Mouse (Mus musculus) spleen, embryonic (tissue): ENCODE measurements around the gene Ppm1h.

Source experiments
- CTCF ChIA-PET: fragments of 350-600 bp; sonication (Branson Sonifier 250); formaldehyde crosslinking; loops from one replicate; lab custom pipeline; 2022; lab: Charles Lee

The Ppm1h gene

DNA sequence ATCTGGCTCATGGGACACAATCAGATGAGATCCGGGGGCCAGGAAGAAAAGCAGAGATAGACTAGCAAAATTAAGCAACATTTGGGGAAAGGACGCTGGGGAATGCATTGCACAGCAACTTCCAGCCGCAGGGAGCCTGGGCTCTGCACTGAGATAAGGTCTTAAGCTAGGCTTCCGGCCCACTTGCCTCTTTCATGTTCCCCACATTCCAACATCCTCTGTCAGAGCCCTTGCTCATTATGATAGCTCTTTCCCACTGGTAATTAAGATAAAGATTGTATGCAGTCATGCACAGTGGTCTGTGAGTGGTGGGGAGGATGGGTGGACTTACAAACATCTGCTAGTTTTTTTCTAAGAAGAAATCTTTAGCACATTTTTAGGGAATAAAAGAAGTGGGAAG lies 176.6 kb downstream of the Ppm1h start:
- CTCF ChIA-PET: no interaction called here

DNA sequence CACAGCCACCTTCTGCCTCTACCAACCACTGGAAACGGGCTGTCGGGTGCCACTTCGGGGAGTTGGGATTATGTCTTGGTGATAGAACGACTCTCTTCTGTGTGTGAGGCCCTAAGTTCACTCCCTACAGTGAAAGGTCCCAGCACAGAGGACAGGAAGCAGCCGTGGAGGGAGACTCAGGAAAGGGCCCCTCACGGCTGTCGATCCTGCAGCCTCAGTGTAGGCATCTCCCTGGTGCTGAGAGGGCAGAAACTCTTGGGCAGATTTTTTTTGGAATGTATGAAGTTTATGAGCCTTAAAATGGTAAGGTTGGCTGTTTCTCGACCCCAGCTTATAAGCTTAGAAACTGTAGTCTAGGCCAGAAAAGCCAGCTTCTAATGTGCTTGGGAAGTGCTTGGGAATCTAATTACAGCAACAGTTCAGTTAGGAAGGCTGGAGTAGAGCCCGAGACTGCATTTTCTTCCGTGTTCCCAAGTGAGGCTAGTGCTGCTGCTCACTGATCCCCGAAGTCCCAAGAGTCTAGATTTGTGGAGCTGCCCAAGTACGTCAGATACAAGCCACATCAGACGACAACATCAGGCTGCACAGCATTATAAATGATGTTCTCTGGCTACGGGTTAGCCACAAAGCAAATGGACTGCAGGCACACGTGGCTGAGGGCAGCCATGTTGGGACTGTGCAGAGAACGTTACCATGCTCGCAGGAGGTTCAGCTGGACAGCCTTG lies 177.6 kb downstream of the Ppm1h start:
- CTCF ChIA-PET: interaction anchor here (0.7 kb wide), 1 partner anchor 49 kb away, joined by 4 read pairs; no protein-coding TSS in a partner anchor

DNA sequence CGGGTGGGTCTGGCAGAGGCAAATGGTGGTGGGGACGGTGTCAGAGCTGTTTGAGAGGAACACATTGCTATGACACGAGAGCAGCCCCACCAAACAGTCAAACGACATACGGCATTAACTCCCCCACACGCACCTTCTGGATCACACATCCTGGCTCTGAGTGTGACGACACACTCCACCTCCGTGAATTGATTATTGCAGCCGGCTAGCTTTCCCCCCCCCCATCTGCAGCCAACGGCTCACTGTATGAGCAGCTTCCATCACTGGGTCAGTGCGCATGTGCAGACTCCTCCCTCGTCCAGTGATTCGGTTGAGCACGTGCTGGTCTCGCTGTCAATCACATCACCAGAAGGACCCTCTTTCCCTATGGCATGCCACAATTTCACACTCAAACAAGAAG lies 178.6 kb downstream of the Ppm1h start:
- CTCF ChIA-PET: interaction anchor here (0.7 kb wide), 1 partner anchor 50 kb away, joined by 4 read pairs; no protein-coding TSS in a partner anchor

DNA sequence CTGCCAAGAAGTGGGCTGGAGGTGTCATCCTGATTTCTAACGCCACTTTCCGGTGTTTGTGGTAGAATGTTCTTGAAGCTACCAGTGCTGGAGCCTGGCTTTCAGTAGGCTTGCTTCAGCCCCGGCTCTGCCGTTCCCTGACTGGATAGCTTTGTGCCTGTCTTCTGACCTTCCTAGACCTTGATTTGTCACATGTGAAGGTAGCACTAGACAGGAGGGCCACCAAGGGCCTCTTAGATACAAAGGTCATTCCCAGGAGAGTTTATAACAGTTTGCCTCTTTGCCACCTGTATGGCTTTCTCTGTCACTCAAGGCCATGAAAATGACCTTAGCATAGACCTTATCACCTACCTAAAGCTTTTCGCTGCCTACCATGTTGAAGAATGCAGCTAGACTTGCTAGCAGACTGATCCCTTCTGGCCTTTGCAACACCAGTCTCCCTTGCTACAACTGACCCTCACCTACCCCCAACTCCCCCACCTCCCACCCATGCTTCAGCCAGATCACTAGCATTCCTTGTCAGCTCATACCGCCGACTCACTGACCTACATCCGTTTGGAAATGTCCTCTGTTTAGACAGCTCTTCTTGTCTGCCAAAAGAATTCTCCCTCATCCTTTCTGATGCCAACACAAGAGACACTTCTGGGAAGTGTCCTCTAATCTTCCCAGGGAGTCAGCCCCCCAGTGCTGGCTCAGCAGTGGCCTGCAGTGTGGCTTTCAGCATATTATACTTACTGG lies 180.5 kb downstream of the Ppm1h start:
- CTCF ChIA-PET: no interaction called here

DNA sequence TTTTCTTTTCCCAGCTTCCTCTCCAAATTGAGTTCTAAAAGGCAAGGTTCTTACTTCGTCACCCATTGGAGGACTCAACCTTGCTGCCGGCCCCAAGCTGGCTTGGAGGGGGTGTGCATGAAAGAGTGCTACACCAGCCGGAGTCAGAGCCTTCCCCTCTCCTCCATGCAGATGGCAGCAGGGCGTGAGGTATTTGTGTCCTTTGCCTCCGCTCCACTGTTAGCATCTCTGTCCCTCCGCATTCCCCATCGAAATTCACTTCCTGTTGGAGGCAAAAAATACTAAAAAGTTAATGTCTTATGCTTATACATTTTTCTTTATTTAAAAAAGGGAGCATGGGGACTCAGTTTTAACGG lies 181.1 kb downstream of the Ppm1h start:
- CTCF ChIA-PET: no interaction called here

DNA sequence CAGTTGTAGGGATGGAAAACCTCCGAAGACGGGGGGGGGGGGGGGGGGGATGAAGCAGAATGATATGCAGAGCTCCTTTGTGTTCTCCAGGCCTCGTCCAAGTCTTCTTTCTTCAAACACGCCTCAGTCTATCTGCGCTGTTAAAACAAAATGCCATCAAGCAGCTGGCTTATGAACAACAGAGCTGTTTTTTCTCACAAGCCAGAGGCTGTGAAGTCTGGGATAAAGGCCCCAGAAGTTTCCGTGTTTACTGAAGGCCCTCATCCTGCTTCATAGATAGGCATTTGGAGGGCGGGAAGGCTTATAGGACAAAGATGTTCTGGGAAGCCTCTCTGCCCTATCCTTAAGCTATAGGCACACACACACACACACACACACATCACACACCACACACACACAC lies 181.5 kb downstream of the Ppm1h start:
- CTCF ChIA-PET: no interaction called here

DNA sequence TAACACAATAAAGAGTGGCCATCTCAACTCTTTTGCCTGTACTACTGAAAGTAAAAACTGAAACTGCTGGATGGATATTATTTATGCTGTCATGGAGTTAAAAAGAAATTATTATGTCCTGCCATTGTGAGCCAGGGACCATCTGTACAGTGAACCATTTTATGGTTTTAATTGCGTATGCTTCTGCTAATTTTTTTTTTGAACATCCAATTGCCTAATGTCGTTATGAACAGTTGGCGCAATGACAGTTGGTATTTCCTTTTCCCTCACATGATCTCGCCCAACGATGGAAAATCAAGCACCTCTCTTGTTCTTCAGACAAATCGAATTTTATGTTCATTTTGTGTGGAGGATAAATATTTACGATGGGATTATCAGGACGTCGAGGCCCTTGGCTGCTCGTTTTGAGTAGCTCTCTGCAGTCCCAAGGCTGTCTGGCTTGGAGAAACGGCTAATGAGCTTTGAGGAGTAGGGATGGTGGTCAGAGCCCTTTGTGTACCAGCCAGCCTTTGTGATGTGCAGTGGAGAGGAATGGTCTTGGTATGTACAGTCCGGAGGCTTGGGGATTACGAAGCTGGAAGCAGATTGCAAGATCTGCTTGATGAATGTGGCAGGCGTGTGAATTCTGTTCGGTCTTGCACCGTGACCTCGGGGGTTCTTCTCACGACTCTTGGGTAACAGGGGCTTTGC lies 183.3 kb downstream of the Ppm1h start:
- CTCF ChIA-PET: no interaction called here

DNA sequence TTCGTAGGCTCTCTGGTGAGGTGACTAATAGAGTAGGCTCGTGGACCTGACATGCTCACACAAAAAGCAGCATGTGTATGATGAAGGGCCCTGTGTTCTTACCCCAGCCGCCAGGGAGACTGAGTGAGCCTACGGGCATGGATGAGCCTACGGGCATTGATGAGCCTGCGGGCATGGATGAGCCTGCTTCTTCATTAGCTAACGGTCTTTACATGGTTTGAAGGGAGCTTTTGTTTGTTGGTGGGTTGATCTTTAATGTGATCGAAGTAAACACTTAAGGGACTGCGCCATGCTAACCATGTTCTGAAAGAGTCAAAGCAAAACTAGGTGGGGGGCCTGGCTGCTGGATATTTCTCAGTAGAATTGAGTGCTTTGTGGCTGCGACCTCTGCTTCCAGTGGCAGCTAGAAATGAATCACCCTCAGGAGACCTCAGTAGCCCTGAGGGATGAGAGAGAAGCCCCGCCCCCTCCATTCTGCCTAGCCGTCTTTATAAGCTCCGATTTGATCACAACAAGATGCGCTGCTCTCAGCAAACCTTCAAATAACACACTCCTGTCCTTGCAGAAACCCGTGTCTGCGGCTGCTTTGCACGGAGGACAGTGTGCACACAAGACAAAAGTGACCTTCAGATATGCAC lies 183.9 kb downstream of the Ppm1h start:
- CTCF ChIA-PET: no interaction called here

DNA sequence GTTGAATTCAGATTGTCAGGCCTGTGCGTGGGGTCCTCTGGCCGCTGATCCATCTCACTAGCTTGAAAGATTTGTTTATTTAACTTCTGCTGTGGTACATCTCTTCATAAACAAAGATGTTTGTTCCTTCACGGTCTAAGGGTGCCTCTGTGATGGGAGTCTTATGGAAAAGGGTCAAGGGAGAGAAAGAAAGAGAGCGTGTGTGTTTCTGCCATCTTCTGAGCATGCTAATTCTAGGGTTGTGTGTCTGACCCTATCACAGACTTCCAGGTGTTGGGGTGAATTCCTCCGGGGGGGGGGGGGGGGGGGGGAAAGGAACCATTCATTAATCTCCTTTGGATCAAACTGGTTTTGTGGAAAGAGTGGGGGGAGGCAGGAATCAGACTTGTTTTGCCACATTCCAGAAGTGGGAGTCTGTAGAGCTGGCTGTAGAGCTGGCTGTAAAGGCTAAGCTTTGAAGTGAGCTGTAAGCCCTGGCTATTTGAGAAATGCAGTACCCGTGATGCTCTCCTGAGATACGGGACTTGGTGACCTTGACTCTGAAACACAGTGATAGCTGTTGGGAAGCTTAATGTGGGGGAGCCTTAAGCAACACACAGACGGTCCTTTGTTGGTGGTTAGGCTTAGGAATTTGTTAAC lies 191.4 kb downstream of the Ppm1h start:
- CTCF ChIA-PET: no interaction called here

DNA sequence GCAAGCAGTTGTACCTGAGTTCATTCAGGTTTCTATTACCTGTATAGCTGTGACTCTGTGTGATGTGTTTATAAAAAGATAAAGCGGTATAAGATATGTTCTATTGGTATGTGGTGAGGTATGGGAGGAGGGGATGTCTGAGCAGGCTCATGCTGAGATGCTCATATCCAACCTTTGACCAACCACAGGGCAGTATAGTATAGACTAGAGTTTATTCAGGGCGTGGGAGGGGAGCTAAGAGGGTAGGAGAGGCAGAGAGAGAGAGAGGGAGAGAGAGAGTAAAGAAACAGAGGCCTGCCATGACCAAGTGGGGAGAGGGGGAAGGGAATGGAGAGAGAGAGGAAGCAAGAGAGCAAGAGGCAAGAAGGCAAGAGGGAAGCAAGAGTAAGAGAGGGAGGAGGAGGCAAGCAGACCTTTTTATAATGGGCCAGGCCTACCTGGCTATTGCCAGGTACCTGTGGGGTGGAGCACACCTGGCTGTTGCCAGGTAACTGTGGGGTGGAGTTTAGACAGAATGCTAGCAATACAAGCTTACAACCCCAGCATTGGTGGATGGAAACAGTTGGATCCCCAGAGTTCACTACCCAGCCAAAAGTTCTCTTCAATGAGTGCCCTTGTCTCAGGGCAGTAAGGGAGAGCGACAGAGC lies 192.4 kb downstream of the Ppm1h start:
- CTCF ChIA-PET: interaction anchor here (0.8 kb wide), 1 partner anchor 39 kb away, joined by 6 read pairs; no protein-coding TSS in a partner anchor

DNA sequence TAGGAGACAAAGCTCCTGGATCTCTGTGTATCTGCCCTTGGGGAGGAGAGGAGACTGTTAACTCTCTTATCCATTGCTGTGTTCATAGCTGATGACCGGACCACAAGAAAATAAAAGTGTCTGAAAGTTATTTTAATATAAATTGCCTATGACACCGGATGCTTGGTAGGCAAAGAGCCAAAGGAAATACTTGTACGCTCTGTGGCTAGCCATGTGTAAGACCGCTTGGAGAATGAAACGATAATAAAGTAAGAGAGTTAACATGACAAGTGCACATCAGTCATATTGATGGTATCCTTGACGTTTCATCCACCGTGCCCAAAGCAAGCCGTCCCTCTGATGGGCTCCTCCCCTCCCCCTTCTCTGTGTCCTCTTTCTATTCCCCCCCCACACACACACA lies 194.2 kb downstream of the Ppm1h start:
- CTCF ChIA-PET: no interaction called here

DNA sequence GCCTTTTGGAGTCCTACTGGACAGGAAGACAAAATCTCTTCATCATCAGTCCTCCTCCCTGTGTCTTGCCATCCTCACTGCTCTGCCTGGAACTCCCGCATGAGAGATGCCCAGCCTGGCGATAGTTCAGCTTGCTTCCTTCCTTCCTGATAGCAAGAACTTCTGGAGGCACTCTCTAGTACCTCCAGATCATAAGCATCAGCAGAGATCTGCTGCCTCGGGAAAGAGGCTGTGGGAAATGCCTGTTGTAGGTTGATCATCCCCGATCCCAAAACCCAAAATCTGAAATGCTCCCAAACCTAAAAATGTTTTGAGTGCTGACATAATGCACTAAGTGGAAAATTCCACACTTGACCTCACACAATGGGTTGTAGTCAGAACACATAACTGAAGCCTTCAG lies 198.4 kb downstream of the Ppm1h start:
- CTCF ChIA-PET: no interaction called here

DNA sequence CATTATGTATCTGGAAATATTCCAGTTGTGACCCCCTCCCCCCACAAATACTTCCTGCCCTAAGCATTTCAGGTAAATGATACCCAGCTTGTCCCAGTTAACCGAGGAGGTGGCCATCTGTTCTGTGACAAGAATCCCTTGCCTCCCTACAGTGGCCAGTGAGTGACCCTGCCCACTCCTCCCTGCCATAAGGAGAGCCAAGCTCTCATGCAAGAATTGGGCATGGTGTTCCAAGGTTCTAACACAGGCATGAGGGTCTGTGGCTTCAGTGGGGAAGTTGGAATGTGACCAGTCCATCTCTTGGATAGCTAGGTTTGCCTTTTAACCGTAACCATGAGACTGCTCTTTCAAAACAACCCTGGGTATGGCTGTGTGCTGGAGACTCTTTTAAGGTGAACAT lies 198.9 kb downstream of the Ppm1h start:
- CTCF ChIA-PET: no interaction called here

DNA sequence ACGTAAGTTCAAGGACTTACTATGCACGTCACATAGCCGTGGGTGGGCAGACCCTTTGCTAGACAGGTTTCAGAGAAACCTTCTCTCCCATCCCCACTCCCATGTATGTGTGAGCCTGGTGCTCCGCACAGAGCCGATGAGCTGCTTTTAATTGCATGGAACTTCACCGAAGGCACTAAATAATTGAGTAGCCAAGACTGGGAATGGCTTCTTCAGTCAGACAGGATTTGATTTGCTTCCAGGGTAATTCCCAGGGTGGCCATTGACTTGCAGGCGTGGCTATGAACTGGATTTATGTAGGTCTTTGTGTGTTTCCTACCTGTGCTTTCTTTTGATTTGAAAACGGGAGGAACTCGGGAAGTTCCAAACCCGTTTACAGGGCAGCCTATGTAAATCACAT lies 202.9 kb downstream of the Ppm1h start:
- CTCF ChIA-PET: no interaction called here

DNA sequence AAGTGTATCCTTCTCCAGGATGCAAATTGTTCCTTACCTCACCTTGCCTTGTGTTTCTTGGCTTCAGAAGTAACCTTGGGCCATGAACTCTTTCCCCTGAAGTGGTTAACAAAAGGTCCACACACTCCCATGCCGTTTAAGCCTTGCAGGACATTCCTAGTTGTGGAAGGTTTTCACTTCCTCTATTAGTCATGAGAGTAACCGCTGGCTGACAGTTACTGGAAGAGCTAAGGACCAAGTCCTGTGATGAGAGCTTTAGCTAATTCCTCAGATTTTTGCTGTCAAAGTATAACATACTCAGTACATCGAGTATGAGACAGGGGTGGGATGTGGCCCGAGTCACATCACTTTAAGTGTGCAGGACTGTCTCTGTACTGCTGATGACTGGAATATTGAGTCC lies 204.1 kb downstream of the Ppm1h start:
- CTCF ChIA-PET: no interaction called here

DNA sequence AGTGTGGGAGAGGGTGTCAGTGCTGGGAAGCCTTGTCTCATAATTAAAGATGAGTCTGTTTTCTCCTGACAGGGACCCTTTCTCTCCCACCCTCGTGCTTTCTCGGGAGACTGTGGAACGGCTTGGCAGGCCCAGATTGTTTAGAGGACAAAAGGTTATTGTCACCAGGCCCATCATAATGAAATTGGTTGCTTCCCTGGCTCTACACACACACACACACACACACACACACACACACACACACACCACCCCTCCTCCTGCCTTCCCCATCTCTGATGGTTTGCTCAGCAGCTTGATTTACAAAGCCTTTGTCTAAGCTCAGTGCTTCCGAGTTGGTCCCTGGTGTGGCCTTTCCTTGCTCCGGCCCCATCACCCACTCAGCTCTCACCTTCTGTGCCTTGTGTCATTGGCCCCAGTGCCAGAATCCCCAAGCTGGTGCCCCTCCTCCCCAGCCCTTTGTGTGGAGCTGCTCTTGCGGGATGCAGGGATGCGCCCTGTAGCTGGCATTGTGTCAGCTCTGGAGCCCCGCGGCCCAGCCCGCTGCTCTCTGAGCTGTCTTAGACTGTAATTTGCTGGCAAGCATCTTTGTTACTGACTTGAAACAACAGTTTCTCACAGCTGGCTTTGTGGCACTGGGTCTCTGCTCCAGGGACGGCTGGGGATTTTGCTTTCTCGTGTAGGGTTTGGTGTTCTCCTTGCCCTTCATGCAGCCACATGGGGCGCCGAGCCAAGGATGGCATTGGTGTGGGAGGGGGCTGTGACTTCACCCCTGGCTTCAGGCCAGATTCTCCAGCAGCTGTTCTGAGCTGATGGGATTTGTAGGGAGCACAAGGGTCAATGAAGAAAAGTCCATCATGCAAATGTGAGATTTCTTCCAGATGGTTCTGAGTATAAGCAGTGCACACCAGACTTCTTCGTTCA lies 205.5 kb downstream of the Ppm1h start:
- CTCF ChIA-PET: no interaction called here

DNA sequence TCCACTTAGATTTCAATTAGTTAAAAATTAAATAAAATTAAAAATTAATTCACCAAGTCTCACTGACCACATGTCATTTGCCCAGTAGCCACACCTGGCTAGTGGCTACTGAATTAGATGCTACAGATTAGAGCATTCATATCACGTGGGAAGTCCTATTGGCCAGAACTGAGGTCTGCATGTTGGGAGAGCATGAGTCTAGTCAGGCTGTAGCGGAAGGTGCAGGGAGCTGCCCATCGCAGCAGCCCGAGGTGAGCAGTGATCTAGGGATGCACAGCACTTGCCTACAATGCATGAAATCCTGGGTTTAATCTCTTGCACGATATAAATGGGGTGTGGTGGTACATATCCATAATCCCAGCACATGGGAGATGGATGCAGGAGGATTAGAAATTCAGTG lies 206.7 kb downstream of the Ppm1h start:
- CTCF ChIA-PET: no interaction called here

DNA sequence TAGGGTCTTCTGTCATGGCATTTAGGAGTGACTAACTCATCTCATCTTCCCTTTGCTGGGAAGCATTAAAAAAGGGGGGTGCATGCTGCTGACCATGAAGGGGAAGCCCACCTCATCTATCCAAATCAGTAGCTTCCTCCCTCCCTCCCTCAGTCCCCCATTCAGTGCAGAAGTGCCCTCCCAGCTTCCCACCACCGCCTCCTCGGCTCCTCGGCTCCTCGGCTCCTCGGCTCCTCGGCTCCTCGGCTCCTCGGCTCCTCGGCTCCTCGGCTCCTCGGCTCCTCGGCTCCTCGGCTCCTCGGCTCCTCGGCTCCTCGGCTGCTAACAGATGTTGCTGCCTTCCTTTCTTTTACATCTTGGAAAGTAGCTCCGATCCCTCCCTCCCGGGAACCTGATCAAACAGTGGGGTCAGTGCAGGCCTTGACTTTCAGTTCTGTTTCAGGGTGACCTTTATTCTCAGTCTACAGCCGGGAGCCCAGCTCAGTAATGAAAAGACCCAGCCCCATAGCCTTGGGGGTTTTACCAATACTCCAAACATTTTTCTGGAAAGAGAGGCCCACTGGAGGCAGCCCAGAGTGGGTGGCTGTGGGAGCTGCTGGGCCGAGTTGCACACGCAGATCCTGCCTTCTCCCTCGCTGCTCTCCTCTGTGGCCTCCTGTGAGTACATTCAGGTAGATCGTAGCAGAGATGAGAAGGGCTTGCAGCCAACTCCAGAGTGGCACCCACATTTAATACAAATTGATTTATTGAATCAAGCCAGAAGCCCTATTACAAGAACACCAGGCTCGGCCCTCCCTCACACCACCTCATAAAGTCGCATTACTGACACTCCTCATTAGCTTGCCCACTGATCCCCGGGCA lies 207.7 kb downstream of the Ppm1h start:
- CTCF ChIA-PET: no interaction called here

DNA sequence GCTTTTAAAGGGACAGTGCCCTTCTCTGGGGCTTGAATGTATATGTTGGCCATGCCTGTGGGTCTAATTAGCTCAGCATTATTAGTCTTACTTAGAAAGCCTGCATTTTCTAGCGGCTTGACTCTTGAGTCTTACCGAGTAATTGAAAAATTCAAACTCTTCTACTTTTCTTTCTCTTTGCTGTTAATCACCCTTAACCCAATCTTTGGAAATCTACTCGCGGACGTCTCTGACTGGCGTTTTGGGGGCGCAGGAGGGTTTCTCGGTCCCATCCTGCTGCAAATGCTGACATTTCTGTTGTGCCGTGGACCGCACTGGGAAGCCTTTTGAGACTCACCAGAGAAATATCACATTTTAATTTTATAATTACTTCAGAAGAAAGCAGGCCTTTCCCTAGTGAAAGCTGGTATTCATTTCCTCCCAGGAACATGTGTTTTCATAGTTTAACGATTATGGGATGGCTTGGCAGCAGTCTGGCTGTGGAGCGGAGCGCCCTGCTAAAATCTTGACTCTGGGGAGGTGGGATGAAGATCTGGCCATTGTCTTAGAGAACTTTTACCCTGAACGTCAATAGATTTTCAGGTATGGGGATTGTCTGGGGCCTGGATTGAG lies 208.5 kb downstream of the Ppm1h start:
- CTCF ChIA-PET: no interaction called here
